Mouse (Mus musculus): ENCODE results near the gene Abhd13. TPM values are rescaled to one million over a fixed set of nuclear protein-coding genes. Genes with fewer than 3 reads are reported as not detected.

Abhd13 gene
- polyA plus RNA-seq, 1 experiment from 2014 or later, result 11.1 TPM

Other genes starting within 250 kb of the Abhd13 start
- 0.07 TPM in 1 of 2 replicates, not detected in the other for gene Fam155a, start 206.5 kb upstream of the Abhd13 start, polyA plus RNA-seq (2015; fragmentation: Nextera tagmentation; extraction: Ambion mirVana)
- not detected in 2 replicates for gene Gm10217, start 113.5 kb upstream of the Abhd13 start, polyA plus RNA-seq (2015; fragmentation: Nextera tagmentation; extraction: Ambion mirVana)
- 4.1 and 6.4 TPM in 2 replicates for gene Lig4, start within 50 bp of the Abhd13 start, polyA plus RNA-seq (2015; fragmentation: Nextera tagmentation; extraction: Ambion mirVana)
- gene Tnfsf13b, start 28.8 kb downstream of the Abhd13 start, polyA plus RNA-seq (2015; fragmentation: Nextera tagmentation; extraction: Ambion mirVana), result 0.15 and 0.22 TPM in 2 replicates
- gene Myo16, start 176.2 kb downstream of the Abhd13 start, polyA plus RNA-seq (2015; fragmentation: Nextera tagmentation; extraction: Ambion mirVana), result 0.34 and 0.49 TPM in 2 replicates